Mouse (Mus musculus): ENCODE measurements around the gene Cmpk1.

DNA sequence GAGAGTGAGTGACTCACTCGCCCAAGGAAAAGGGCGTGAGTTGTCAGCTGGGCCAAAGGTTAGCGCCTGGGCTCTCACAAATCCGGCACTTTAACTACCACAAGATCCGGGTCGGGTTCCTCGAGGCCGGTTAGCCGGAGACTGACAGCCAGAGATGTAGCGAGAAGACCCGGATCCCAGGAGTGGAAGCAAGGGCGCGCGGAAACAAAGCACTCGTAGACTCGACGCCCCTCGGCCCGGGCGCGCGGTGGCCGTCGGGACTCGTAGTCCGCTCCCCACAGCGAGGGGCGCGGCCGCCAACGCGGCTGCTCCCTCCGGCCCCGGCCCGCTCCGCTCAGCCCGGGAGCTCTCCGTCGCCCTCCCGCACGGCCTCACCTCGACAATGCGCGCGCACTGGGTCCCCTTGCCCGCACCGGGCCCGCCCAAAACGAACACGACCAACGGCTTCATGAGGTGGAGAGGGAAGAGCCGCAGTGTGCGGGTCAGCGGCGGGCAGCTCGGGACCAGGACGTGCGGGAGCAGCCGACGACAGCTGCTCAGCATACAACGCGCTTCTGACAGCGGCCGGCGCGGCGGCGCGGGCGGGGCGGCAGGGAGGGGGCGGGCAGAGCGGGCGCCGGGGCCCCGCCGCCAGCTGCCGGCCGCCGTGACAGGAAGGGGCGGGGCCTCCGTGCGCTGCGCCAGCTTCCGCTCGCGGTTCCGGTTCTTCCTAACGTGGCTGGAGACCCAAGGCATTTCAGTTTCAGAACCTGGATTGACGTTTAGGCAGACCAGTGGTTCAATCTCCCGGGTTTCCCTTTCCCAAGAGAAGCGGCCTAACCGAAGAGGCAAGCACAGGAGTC lies at the start of gene Cmpk1:
- TF ChIP-seq POLR2A (IDR thresholded peaks at IDR 0.05; ENCODE audit: borderline replicate concordance, low read depth, low read length) (no peak), CTCF (IDR thresholded peaks at IDR 0.05; ENCODE audit: low read depth, low read length) (no peak)

Measured in bone marrow macrophage, adult 2 months (primary cell).